Mouse (Mus musculus) B cell, adult (primary cell): Measurements from ENCODE around the gene Pcbp2. TPM values are rescaled to one million over a fixed set of nuclear protein-coding genes. Genes with fewer than 3 reads are reported as not detected.

ENCODE experiments used
- total RNA-seq: library from RNA; stranded (reverse); gene quantifications from 4 replicates; pipeline ENCODE4 v1.2.4, GENCODE M21; 2023; ENCODE audit not compliant: inconsistent age

Gene Pcbp2
- total RNA-seq = 695 to 793 TPM (median 756 TPM) in 4 replicates

DNA sequence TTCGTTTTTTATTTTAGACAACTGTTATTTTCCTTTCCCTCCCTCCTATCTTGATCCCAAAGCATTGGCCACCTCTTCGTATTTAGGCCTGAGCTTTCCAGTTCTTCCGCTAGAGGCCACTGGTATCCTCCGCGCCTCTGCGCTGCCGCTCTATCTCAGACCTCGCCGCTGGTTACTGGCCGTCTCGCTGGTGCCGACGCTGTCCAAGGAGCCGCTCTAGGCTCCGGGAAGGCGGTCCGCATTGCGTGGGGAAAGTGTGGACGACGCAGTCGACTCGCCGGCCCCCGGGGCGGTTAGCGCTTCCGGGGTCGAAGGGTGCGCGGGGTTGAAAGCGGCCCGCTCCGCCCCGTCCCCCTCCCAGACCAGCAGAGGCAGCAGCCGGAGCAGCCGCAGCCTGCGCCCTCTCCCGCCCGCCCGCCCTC is at the start of gene Pcbp2:
TSS of gene Pcbp2 (plus strand) at position 357 of the 422 bp plus-strand sequence.

DNA sequence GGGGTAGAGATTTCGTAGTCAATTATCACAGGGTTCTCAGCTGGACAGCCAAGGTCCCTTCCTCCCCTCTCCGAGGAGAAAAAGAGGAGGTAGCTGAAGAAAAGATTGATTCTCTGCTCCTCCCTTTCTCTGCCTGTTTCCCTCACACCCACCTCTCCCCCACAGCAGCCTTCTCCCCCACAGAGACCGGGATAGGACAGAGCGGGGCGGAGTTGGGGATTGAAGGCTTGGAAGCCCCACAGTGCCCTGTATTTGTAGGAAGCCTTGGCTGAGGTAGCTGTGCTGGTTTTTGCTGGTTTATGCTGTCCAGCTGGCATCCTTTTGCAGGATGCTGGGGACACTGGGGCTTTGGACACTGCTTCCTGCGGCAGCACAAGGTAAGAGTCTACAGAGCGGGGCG is 25.2 kb upstream of the Pcbp2 start, which contains the start of gene Amhr2:
TSS of gene Amhr2 (plus strand) at position 222 of the 400 bp plus-strand sequence.

DNA sequence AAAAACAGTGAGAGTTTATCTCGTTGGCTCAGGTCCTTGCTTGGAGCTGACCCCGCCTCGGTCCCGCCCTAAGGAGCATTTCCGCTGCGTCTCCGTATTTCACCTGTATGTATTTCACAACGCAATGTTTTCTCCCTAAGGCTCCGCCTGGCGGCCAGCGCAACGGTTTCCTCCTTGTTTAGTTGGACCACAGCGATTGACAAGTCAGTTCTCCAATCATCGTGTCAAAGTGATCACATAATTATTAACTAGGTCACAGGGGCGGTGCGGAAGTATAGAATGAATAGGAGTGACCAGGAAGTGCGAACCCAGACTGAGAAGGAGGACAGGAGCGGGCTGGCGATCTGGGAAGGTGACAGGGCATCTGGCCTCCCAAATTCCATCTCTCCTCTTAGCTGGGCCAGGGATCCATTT is 11.4 kb upstream of the Pcbp2 start, which contains the start of gene Prr13:
TSS of gene Prr13 (plus strand) at position 125 of the 414 bp plus-strand sequence.

DNA sequence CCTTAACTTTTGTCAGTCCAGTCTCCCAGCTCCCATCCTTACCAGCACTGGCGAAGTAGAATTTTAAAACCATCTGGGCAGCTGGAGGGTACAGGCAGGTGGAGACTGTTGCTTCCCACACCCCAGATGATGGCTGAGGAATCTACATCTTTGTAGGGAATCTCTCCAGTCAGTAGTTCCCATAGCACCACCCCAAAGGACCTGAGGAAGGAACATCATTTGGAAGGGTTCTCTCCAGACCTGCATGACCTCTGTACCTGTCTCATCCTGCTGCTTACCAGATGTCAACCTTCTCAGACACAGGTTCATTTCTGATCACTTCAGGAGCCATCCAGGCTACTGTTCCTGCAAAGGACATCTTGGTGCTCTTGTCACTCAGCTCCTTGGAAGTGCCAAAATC is 33.1 kb downstream of the Pcbp2 start, which contains the start of gene Gm10337:
TSS of gene Gm10337 (plus strand) at position 276 of the 400 bp plus-strand sequence.

DNA sequence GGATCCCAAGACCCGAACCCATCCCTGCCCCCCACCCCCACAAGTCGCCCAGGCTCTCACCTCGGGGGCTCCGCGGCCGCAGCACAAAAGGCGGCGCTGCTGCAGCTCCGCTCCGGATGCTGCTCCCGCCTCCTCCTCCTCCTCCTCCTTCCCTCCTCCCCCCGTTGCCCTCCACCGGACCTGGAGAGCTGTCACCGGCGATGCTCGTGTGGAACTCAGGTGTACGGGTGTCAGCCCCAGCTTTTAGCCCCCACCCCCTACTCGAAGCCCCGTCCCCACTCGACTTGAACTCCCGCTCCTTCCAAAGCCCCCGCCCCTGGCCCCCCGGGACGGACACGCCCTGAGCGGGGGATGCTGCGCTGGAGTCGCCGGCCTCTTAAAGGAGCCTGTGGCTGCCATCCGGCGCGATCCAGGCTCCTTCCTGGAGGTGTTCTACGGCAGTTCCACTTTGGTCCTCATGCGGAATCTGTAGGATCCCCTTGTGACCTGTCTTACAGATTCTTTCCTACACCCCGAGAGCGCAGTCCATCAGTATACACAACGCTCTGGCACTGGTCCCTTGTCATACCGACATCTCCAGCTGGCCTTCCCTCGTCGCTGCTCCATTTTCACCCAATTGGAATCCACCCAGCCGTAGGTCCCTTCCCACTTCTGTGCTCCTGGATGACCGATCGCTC is 46.5 kb downstream of the Pcbp2 start, which contains the start of gene Map3k12:
TSS of gene Map3k12 (minus strand) at position 337 of the 677 bp plus-strand sequence.

DNA sequence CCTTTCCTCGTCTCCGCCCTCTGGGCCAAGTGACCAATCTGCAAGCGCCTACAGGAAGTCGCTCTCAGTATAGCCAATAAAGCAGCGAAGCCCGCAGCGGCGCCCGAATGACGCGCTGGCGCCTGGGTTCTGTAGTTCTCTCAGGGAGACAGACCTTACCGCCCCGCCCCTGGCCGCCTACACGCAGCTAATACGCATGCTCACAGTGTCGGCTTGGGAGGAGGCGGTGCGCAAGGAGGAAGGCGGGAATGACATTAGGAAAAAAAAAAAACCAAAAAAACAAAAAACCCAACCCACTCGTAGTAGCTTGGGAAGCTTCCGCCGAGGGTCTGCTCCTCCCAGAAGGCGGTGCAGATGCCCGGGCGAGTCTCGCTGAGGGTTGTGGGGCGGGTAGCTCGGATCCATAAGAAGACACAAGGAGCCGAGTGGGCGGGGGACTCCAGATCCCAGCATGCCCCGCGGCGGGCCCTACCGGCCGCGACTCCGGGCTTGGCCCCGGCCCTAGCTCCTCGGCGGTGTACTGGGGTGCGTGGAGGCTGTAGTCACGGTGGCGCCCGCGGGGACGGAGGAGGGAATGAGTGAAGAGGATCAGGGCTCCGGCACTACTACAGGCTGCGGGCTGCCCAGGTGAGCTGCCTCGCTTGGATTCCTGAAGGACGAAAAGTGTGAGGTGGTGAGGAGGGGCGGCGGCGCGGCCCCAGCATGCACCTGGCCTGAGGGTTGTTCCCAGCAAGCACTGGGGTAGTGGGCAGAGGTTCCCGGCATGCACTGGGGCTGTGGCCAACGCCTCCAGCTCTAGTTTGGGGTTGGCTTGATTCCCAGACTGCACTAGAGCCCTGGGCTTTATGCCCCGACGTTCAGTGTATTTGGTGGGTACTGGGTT is 47.9 kb downstream of the Pcbp2 start, which contains the start of gene Tarbp2:
TSS of gene Tarbp2 (plus strand) at position 217 of the 883 bp plus-strand sequence.

DNA sequence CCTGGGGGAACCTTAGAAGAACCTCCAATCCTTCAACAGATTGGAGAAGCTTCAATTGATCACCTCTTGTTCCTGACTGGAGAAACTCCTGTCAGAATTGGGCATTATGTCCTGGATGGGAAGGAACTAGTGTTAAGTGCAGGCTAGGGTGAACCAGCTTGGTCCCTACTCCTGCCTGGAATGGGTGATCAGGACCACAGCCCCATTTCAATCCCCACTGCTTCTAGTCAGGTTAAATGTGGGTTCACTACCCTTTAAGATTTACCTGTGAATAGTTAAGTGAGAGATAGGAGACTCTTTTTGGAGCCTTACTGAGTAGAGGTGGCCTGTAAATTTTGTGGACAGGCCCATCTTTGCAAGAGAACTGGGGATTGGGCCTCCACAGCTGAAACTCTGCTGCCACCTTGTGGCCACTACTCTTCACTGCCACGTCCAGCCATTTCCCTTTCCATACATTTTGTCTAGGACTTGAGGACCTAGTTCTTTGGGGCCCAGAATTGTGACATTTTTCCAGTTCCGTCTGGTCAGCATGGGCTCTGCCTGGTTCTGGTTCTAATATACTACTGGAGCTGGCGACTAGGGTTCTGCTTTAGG is 54.6 kb downstream of the Pcbp2 start, which contains the start of gene Npff:
TSS of gene Npff (minus strand) at position 51 of the 594 bp plus-strand sequence.

Other genes with a start within 250 kb of the Pcbp2 start
- 156 to 194 TPM (median 184 TPM) in 4 replicates for gene Itgb7, start 238.6 kb upstream of the Pcbp2 start, total RNA-seq
- gene Rarg, start 213.0 kb upstream of the Pcbp2 start, total RNA-seq = 0.18 to 0.48 TPM (median 0.30 TPM) in 4 replicates
- gene Gm9918, start 200.0 kb upstream of the Pcbp2 start, total RNA-seq = not detected in 4 replicates
- 29.3 to 35.7 TPM (median 32.0 TPM) in 4 replicates for gene Mfsd5, start 191.1 kb upstream of the Pcbp2 start, total RNA-seq
- gene Espl1, start 174.3 kb upstream of the Pcbp2 start, total RNA-seq = 1.1 to 3.4 TPM (median 1.9 TPM) in 4 replicates
- 474 to 547 TPM (median 525 TPM) in 4 replicates for gene Pfdn5, start 144.4 kb upstream of the Pcbp2 start, total RNA-seq
- 45.9 to 63.6 TPM (median 58.0 TPM) in 4 replicates for gene Myg1, start 138.8 kb upstream of the Pcbp2 start, total RNA-seq
- 60.2 to 71.7 TPM (median 65.2 TPM) in 4 replicates for gene Aaas, start 119.8 kb upstream of the Pcbp2 start, total RNA-seq
- gene Sp7, start 103.4 kb upstream of the Pcbp2 start, total RNA-seq = not detected in 4 replicates
- 147 to 196 TPM (median 158 TPM) in 4 replicates for gene Sp1, start 64.4 kb upstream of the Pcbp2 start, total RNA-seq
- gene Amhr2, start 25.2 kb upstream of the Pcbp2 start, total RNA-seq = 0.29 to 4.4 TPM (median 2.5 TPM) in 4 replicates
- 93.8 to 109 TPM (median 102 TPM) in 4 replicates for gene Prr13, start 11.5 kb upstream of the Pcbp2 start, total RNA-seq
- gene Gm10337, start 33.2 kb downstream of the Pcbp2 start, total RNA-seq = 9.8 to 23.4 TPM (median 22.2 TPM) in 3 of 4 replicates, not detected in the other
- 0.72 to 1.7 TPM (median 0.99 TPM) in 4 replicates for gene Map3k12, start 46.5 kb downstream of the Pcbp2 start, total RNA-seq
- gene Tarbp2, start 47.7 kb downstream of the Pcbp2 start, total RNA-seq = 41.2 to 56.9 TPM (median 44.9 TPM) in 4 replicates
- 10.3 to 27.3 TPM (median 19.1 TPM) in 4 replicates for gene Npff, start 54.4 kb downstream of the Pcbp2 start, total RNA-seq
- gene Gm28047, start 154.5 kb downstream of the Pcbp2 start, total RNA-seq = 4.3 TPM in 1 of 4 replicates, not detected in the others
- 118 to 134 TPM (median 127 TPM) in 4 replicates for gene Atf7, start 154.9 kb downstream of the Pcbp2 start, total RNA-seq
- 6.2 to 9.1 TPM (median 7.2 TPM) in 4 replicates for gene Atp5g2, start 201.8 kb downstream of the Pcbp2 start, total RNA-seq